Mouse (Mus musculus): ENCODE measurements around the gene Aspdh. TPM values are rescaled to one million over a fixed set of nuclear protein-coding genes. Genes with fewer than 3 reads are reported as not detected.

Gene Aspdh
- total and polyA plus RNA-seq, 3 experiments, result 1.3 to 2.4 (median 1.5) TPM

DNA sequence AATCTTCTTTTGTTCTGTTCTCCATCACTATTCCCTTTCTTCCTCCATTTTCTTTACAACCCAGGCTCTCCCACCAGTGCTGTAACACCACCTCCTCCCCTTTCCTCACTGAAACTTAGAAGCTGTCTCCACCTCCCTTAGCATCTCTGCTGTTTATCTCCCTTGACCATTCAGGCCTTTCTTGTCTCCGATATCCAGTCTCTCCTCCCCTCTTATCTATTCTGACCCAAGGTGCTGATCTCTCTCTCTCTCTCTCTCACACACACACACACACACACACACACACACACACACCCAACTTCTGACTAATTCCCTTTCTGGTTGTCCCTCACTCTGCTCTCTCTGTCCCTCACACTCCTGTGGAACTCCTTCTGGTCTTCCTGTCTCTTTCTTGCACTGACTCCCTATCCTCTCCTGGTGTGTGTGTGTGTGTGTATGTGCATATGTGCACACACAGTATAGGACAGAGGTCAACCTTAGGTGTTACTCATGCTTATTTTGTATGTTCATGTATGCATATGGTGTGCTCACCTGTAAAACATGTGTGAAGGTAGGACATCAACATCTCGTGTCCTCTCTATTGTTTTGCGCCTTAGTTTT is 17.7 kb downstream of the Aspdh start:
- TF ChIP-seq EP300 (IDR thresholded peaks at IDR 0.05; ENCODE audit: insufficient read depth, low read depth, low read length) (no peak), POLR2A (IDR thresholded peaks at IDR 0.05; ENCODE audit: insufficient read depth, low read depth, low read length) (no peak), CTCF (IDR thresholded peaks at IDR 0.05) (no peak)
- WGBS, result 46% methylated on average over 3 of the region's 3 CpGs
- Histone ChIP-seq H3K4me1 (ENCODE audit: control insufficient read depth, insufficient read depth, low read length) (no peaks in the 10 kb centered on the region), H3K79me2 (replicated peaks; ENCODE audit: control insufficient read depth, insufficient read depth, low read length) (no peaks in the 10 kb centered on the region), H3K36me3 (ENCODE audit: control insufficient read depth, insufficient read depth, low read length) (no peaks in the 10 kb centered on the region), H3K9ac (ENCODE audit: low read depth, low read length) (no peak overlapping the region), H3K27me3 (ENCODE audit: control insufficient read depth, insufficient read depth, low read length) (no peaks in the 10 kb centered on the region), H3K27ac (no peak overlapping the region), H3K4me3 (no peak overlapping the region)
- intact Hi-C loops (cut with DNase I), result loop anchor here (5.0 kb wide), 1 partner anchor 36 kb away; no protein-coding TSS in a partner anchor
- DNase-seq, result no peak

DNA sequence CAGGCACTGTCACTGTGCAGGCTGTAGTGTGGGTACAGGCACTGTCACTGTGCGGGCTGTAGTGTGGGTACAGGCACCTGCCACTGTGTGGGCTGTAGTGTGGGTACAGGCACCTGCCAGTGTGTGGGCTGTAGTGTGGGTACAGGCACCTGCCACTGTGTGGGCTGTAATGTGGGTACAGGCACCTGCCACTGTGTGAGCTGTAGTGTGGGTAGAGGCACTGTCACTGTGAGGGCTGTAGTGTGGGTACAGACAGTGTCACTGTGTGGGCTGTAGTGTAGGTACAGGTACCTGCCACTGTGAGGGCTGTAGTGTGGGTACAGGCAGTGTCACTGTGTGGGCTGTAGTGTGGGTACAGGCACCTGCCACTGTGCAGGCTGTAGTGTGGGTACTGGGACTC is 18.9 kb downstream of the Aspdh start:
- Histone ChIP-seq H3K4me3 (no peak overlapping the region), H3K27me3 (ENCODE audit: control insufficient read depth, insufficient read depth, low read length) (no peaks in the 10 kb centered on the region), H3K4me1 (ENCODE audit: control insufficient read depth, insufficient read depth, low read length) (no peaks in the 10 kb centered on the region), H3K27ac (no peak overlapping the region), H3K79me2 (replicated peaks; ENCODE audit: control insufficient read depth, insufficient read depth, low read length) (no peaks in the 10 kb centered on the region), H3K36me3 (ENCODE audit: control insufficient read depth, insufficient read depth, low read length) (no peaks in the 10 kb centered on the region), H3K9ac (ENCODE audit: low read depth, low read length) (no peak overlapping the region)
- peak in 1 of 2 experiments; percentile 5 for DNase-seq
- intact Hi-C loops (cut with DNase I), result loop anchor here (2.0 to 5.0 kb wide), 2 partner anchors 37 to 85 kb away; no protein-coding TSS in a partner anchor
- whole genome bisulfite sequencing, result 88% methylated on average over 1 of the region's 1 CpGs
- TF ChIP-seq CTCF (IDR thresholded peaks at IDR 0.05), result no peak
- TF ChIP-seq EP300 (IDR thresholded peaks at IDR 0.05; ENCODE audit: insufficient read depth, low read depth, low read length), result no peak
- no peak for TF ChIP-seq POLR2A (IDR thresholded peaks at IDR 0.05; ENCODE audit: insufficient read depth, low read depth, low read length)

DNA sequence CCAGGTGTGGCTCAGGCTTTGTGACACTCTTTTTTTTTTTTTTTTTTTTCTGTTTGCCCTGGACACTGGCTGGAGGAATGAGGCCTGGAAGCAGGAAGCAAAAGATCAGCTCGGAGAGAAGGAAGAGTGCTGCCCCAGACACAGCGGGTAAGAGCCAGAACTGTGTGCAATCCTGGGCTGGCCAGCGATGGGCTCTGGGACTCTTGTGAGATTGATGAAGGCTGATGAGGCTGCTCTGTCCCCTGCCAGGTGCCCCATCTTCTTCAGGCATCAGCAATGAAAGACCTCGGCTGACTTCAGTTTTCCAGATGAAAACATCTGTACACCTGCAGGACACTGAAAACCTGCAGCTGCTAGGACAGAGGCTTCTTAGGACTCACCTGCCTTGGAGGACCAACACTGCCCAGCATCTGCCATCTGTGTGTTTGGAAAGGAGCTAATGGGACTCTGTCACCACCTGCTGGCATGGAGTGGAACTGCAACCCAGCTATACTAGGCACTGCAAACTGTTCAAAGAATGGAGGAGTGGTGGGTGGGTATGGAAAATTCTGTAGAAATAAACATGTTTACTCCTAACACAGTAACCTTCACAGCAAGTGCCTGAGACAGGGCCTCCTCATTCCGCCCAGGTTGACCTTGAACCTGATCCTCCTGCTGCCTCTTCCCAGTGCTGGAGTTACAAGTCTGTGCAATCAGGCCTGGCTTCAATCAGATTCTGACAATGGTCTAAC is 19.8 kb downstream of the Aspdh start:
- WGBS, result 32% methylated on average over 5 of the region's 5 CpGs
- TF ChIP-seq POLR2A (IDR thresholded peaks at IDR 0.05; ENCODE audit: insufficient read depth, low read depth, low read length) (no peak), EP300 (IDR thresholded peaks at IDR 0.05; ENCODE audit: insufficient read depth, low read depth, low read length) (peak; percentile 91; the same call in 1 of the 2 replicates), CTCF (IDR thresholded peaks at IDR 0.05) (no peak; the same call in none of the 2 replicates)
- intact Hi-C loops (cut with DNase I), result loop anchor here (2.0 to 5.0 kb wide), 2 partner anchors 38 to 86 kb away; no protein-coding TSS in a partner anchor
- Histone ChIP-seq H3K9ac (ENCODE audit: low read depth, low read length) (no peak overlapping the region), H3K27ac (no peak overlapping the region), H3K4me3 (no peak overlapping the region), H3K79me2 (replicated peaks; ENCODE audit: control insufficient read depth, insufficient read depth, low read length) (no peaks in the 10 kb centered on the region), H3K4me1 (ENCODE audit: control insufficient read depth, insufficient read depth, low read length) (no peaks in the 10 kb centered on the region), H3K27me3 (ENCODE audit: control insufficient read depth, insufficient read depth, low read length) (no peaks in the 10 kb centered on the region), H3K36me3 (ENCODE audit: control insufficient read depth, insufficient read depth, low read length) (no peaks in the 10 kb centered on the region)
- DNase-seq, result peak; percentile 55 to 82

DNA sequence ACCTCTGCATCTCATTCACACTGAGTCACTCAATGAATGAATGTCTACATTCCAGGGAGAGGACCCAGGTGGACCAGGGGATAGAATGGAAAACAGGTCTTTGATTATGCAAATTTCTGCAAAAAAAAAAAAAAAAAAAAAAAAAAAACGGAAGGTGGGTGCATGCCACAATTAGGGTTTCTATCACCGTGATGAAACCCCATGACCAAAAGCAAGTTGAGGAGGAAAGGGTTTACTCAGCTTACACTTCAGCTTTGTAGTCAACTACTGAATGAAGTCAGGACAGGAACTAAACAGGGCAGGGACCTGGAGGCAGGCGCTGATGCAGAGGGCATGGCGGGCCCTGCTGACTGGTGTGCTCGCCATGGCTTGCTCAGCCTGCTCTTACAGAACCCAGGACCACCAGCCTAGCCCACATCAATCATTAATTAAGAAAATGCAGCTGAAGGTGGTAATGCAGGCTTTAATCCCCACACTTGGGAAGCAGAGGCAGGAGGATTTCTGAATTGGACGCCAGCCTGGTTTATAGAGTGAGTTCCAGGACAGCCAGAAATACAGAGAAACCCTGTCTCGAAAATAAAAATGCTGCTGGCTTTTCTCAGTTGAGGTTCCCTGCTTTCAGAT is 20.5 kb downstream of the Aspdh start:
- intact Hi-C loops (cut with DNase I), result loop anchor here (2.0 kb wide), 2 partner anchors 87 to 223 kb away; no protein-coding TSS in a partner anchor
- 68% methylated on average over 7 of the region's 7 CpGs for WGBS
- H3K27ac ChIP-seq, result no peak overlapping the region
- no peaks in the 10 kb centered on the region for H3K4me1 ChIP-seq (ENCODE audit: control insufficient read depth, insufficient read depth, low read length)
- no peak overlapping the region for H3K4me3 ChIP-seq
- H3K9ac ChIP-seq (ENCODE audit: low read depth, low read length), result no peak overlapping the region
- TF ChIP-seq POLR2A (IDR thresholded peaks at IDR 0.05; ENCODE audit: insufficient read depth, low read depth, low read length), result no peak
- no peak for TF ChIP-seq EP300 (IDR thresholded peaks at IDR 0.05; ENCODE audit: insufficient read depth, low read depth, low read length)
- no peak for TF ChIP-seq CTCF (IDR thresholded peaks at IDR 0.05)
- DNase-seq, result peak in 1 of 2 experiments; percentile 10
- no peaks in the 10 kb centered on the region for H3K79me2 ChIP-seq (replicated peaks; ENCODE audit: control insufficient read depth, insufficient read depth, low read length)
- H3K36me3 ChIP-seq (ENCODE audit: control insufficient read depth, insufficient read depth, low read length), result no peaks in the 10 kb centered on the region
- H3K27me3 ChIP-seq (ENCODE audit: control insufficient read depth, insufficient read depth, low read length), result no peaks in the 10 kb centered on the region

DNA sequence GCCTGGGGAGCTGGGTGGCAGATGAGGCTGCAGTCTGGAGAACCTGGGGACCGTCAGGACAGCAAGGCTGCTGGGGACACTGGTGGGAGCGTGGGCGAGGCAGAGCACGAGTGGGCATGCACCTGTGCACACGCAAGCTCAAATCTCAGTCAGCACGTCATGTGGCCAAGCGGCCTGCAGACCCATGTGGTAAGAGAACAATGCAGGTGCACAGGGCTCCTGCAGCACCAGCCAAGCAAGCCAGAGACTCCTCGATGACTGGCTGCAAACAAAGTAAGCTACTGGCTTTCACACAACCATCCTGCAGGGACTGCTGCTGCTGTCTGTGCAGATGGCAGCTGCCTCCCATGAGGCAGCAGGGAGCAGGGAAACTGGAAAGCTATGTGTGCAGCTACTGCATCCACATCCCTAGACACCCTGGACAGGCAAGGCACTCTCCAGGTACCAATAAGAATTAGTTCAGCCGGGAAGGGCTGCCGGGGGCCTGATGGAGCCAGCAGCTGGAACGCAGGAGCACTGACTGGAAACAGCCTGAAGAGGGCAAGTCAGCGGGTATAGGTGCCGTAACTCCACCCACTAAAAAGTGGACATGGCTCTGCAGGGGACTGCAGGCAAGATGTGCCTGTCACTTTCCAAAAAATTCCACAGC is 21.9 kb downstream of the Aspdh start:
- peak in 1 of 2 experiments; percentile 18 for DNase-seq
- H3K36me3 ChIP-seq (ENCODE audit: control insufficient read depth, insufficient read depth, low read length), result no peaks in the 10 kb centered on the region
- intact Hi-C loops (cut with DNase I), result loop anchor here (2.0 kb wide), 1 partner anchor 224 kb away; no protein-coding TSS in a partner anchor

More for the DNA sequence above, 21.9 kb downstream of the Aspdh start:
- no peaks in the 10 kb centered on the region for H3K27me3 ChIP-seq (ENCODE audit: control insufficient read depth, insufficient read depth, low read length)
- TF ChIP-seq CTCF (IDR thresholded peaks at IDR 0.05) (no peak), POLR2A (IDR thresholded peaks at IDR 0.05; ENCODE audit: insufficient read depth, low read depth, low read length) (no peak; the same call in 1 of the 2 replicates), EP300 (IDR thresholded peaks at IDR 0.05; ENCODE audit: insufficient read depth, low read depth, low read length) (no peak)
- no peaks in the 10 kb centered on the region for H3K79me2 ChIP-seq (replicated peaks; ENCODE audit: control insufficient read depth, insufficient read depth, low read length)
- H3K9ac ChIP-seq (ENCODE audit: low read depth, low read length), result no peak overlapping the region
- 64% methylated on average over 13 of the region's 13 CpGs for WGBS
- H3K27ac ChIP-seq, result no peak overlapping the region
- no peak overlapping the region for H3K4me3 ChIP-seq
- no peaks in the 10 kb centered on the region for H3K4me1 ChIP-seq (ENCODE audit: control insufficient read depth, insufficient read depth, low read length)

All from heart, adult 2 months (tissue).